ENCODE assay signal across 25 mouse cellular contexts in genomic region chr4:133106691-133107090, GRCm38 (mm10). TPM values are rescaled to one million over a fixed set of nuclear protein-coding genes. Genes with fewer than 3 reads are reported as not detected.
DNase-seq lines count a peak whose midpoint lies in the region; ATAC-seq and TF ChIP-seq lines count a peak whose summit lies in the region.
"Had no signal": no experiment of that assay in that cellular context is flagged by ENCODE, and none has a peak within 500 bp of the region (broad histone marks: within the 10 kb centered on the region; RNA-seq: fewer than 3 reads in every experiment).

No protein-coding gene starts in this region.

- peak; percentile 2 for DNase-seq in gastrocnemius, postnatal 10 days
- DNase-seq in gastrocnemius, adult 8-10 months (ENCODE audit: low spot score in 2 of 2): no peak
- peak; percentile 4 for DNase-seq in lung, postnatal 0 days (ENCODE audit: low spot score)
- no peak for DNase-seq in lung, postnatal 25 days (ENCODE audit: low spot score)
- no peak for DNase-seq in thymus, postnatal 14 days
- DNase-seq: adrenal gland, postnatal 14 days; cerebellum, adult 11 months; cerebellum, adult 9-10 months; gastrocnemius, postnatal 36 days; heart, postnatal 36 days; kidney, adult 18-20 months had no signal

- no peaks in the 10 kb centered on the region for H3K79me2 ChIP-seq in myocyte (ENCODE audit: control insufficient read depth, insufficient read depth)

- no peaks in the 10 kb centered on the region for H3K27me3 ChIP-seq in lung, postnatal 0 days (replicated peaks; ENCODE audit: insufficient read depth, low read length)
- H3K27me3 ChIP-seq in myocyte (ENCODE audit: control insufficient read depth, insufficient read depth, insufficient read length): no peaks in the 10 kb centered on the region
- H3K27me3 ChIP-seq: forebrain, embryonic 13.5 days; heart, embryonic 13.5 days; hindbrain, embryonic 13.5 days; Patski had no signal

- no peak overlapping the region for H3K4me2 ChIP-seq in lung, postnatal 0 days (replicated peaks; ENCODE audit: low read depth, low read length)
- H3K4me2 ChIP-seq in myocyte (ENCODE audit: low read depth): peak overlapping the region; percentile 15
- H3K4me2 ChIP-seq: forebrain, embryonic 13.5 days; heart, embryonic 13.5 days; hindbrain, embryonic 13.5 days had no signal

- TF ChIP-seq EP300 in lung, postnatal 0 days (IDR thresholded peaks at IDR 0.05): no peak

- H3K4me3 ChIP-seq in lung, postnatal 0 days (ENCODE audit: low read depth, low read length): no peak overlapping the region
- no peak overlapping the region for H3K4me3 ChIP-seq in myocyte
- H3K4me3 ChIP-seq: forebrain, embryonic 10.5 days; forebrain, embryonic 13.5 days; heart, embryonic 10.5 days; heart, embryonic 13.5 days; hindbrain, embryonic 10.5 days; hindbrain, embryonic 13.5 days had no signal

- no peak overlapping the region for H3K9ac ChIP-seq in lung, postnatal 0 days (replicated peaks; ENCODE audit: low read depth)
- H3K9ac ChIP-seq: forebrain, embryonic 13.5 days; hindbrain, embryonic 13.5 days had no signal

- TF ChIP-seq CTCF in lung, postnatal 0 days (IDR thresholded peaks at IDR 0.05): no peak

- H3K4me1 ChIP-seq in lung, postnatal 0 days (ENCODE audit: insufficient read depth, low read depth, low read length): peaks cover 26% of the 10 kb centered on the region; the same call in 1 of the 2 replicates

- WGBS in lung, postnatal 0 days: 96% methylated on average over 7 of the region's 7 CpGs

- no peak for ATAC-seq in lung, postnatal 0 days
- ATAC-seq: CD4-positive, CD25-positive, alpha-beta regulatory T cell, adult 4 months; forebrain, embryonic 13.5 days; forebrain, embryonic 16.5 days; hindbrain, postnatal 0 days; inflammation-experienced regulatory T-cells, adult 6 months; intestine, embryonic 16.5 days; Patski had no signal

- H3K36me3 ChIP-seq in lung, postnatal 0 days (ENCODE audit: insufficient read depth, low read length): no peaks in the 10 kb centered on the region
- no peaks in the 10 kb centered on the region for H3K36me3 ChIP-seq in myocyte (ENCODE audit: control insufficient read depth, insufficient read depth)
- H3K36me3 ChIP-seq: forebrain, embryonic 10.5 days; G1E; hindbrain, embryonic 10.5 days; hindbrain, embryonic 13.5 days had no signal

- no peak for TF ChIP-seq POLR2A in myocyte (IDR thresholded peaks at IDR 0.05; ENCODE audit: insufficient read length, low read depth)

- peak overlapping the region; percentile 79; the same call in 1 of the 2 replicates for H3K27ac ChIP-seq in lung, postnatal 0 days (ENCODE audit: low read length)
- H3K27ac ChIP-seq: forebrain, embryonic 10.5 days; forebrain, embryonic 13.5 days; hindbrain, embryonic 10.5 days; hindbrain, embryonic 13.5 days had no signal

- H3ac ChIP-seq in myocyte (ENCODE audit: control insufficient read depth, insufficient read length): no peak overlapping the region

- H3K9me3 ChIP-seq in lung, postnatal 0 days (ENCODE audit: low read length): no peaks in the 10 kb centered on the region
- H3K9me3 ChIP-seq: forebrain, embryonic 10.5 days; forebrain, embryonic 13.5 days; G1E; heart, embryonic 10.5 days; heart, embryonic 13.5 days; hindbrain, embryonic 10.5 days; hindbrain, embryonic 13.5 days had no signal

TF ChIP-seq in myocyte, 11 proteins besides CTCF, POLR2A, EP300 and RAD21:
- TF ChIP-seq USF1 (IDR thresholded peaks at IDR 0.05; ENCODE audit: low read depth): no peak

RNA-seq across cellular contexts. Expression of gene Wasf2, which starts 23.6 kb away (rescaled TPM):
- 10 to 100 TPM; 73.1 to 88.7 TPM for total RNA-seq in gastrocnemius, postnatal 10 days (2021)
- 10 to 100 TPM; 18.8 to 27.9 (median 27.3) TPM for total RNA-seq in gastrocnemius, adult 8-10 months (2022)
- polyA plus RNA-seq in lung, postnatal 0 days (2015; fragmentation: Nextera tagmentation; extraction: Ambion mirVana): 149 and 153 TPM in 2 replicates
- 62.0 TPM for polyA plus RNA-seq in myocyte (2012; fragmentation: generic; extraction: Trizol)

Comparison
In these comparisons a context has a peak if more than half of its experiments do, and no peak if none do; other contexts are left out.
1. DNase-seq: peak in gastrocnemius, postnatal 10 days (single experiment) and lung, postnatal 0 days (single experiment); none in gastrocnemius, adult 8-10 months (0 of 2), lung, postnatal 25 days (single experiment) and thymus, postnatal 14 days (single experiment).